Mouse (Mus musculus) spleen, adult 2 months (tissue): ENCODE measurements around the gene Prim2. TPM values are rescaled to one million over a fixed set of nuclear protein-coding genes. Genes with fewer than 3 reads are reported as not detected.

Experiments
- DNase-seq, 2 experiments: peaks; one replicate each; pipeline versions ENCODE4 v3.0.0 to v3.0.0-alpha.2; 2012 to 2021; ENCODE audit warnings: low spot score in 2 of 2, low read depth in 1 of 2
- H3K27ac ChIP-seq: fragments of 200-500 bp; 2 replicates; pipeline ENCODE4 v1.5.1; 2012; ENCODE audit warnings: low read length, inconsistent platforms; ENCODE audit not compliant: insufficient read depth
- H3K27me3 ChIP-seq: fragments of 200-500 bp; 2 replicates; pipeline ENCODE4 v1.6.1; 2012; ENCODE audit warnings: mild to moderate bottlenecking, moderate library complexity, low read length, inconsistent platforms; ENCODE audit not compliant: control insufficient read depth, insufficient read depth
- H3K36me3 ChIP-seq: fragments of 200-500 bp; 2 replicates; pipeline ENCODE4 v1.6.1; 2012; ENCODE audit warnings: mild to moderate bottlenecking, low read length, inconsistent platforms; ENCODE audit not compliant: control insufficient read depth, insufficient read depth
- H3K4me1 ChIP-seq: fragments of 200-500 bp; 2 replicates; pipeline ENCODE4 v1.6.1; 2011; ENCODE audit warnings: inconsistent platforms; ENCODE audit not compliant: control insufficient read depth, insufficient read depth, insufficient read length
- H3K4me3 ChIP-seq: fragments of 200-500 bp; 2 replicates; pipeline ENCODE4 v1.5.1; 2011; ENCODE audit warnings: mild to moderate bottlenecking, inconsistent platforms; ENCODE audit not compliant: insufficient read depth, insufficient read length; ENCODE audit errors: extremely low read depth
- CTCF ChIP-seq: fragments of 200-500 bp; IDR thresholded peaks from 2 replicates; pipeline ENCODE4 v1.5.1; 2011; ENCODE audit warnings: mild to moderate bottlenecking, inconsistent platforms; ENCODE audit not compliant: insufficient read depth, insufficient read length, insufficient replicate concordance; ENCODE audit errors: extremely low read depth
- POLR2A ChIP-seq: fragments of 200-500 bp; IDR thresholded peaks from 2 replicates; pipeline ENCODE4 v1.6.1; 2011; ENCODE audit warnings: low read depth, low read length, inconsistent platforms
- WGBS: fragments of 180-500 bp; shearing (Covaris S2); methylation state at CpG from one replicate; pipeline ENCODE4 v1.1.7; 2018; 5-methylcytosine and 5-hydroxymethylcytosine counted together
- polyA plus RNA-seq: library from polyadenylated mRNA; depleted of rRNA; stranded (reverse); fragments of >200 nt; gene quantifications from 2 replicates; pipeline ENCODE4 v1.2.3, GENCODE M21; 2012

The Prim2 gene
- polyA plus RNA-seq, 1 experiment: 2.9 TPM

- 28% methylated on average over 6 of the region's 6 CpGs for WGBS
- no peaks in the 10 kb centered on the region for H3K27me3 ChIP-seq
- H3K27ac ChIP-seq: no peak overlapping the region
- no peaks in the 10 kb centered on the region; the same call in 1 of the 2 replicates for H3K4me1 ChIP-seq
- TF ChIP-seq POLR2A (no peak), CTCF (no peak)
- DNase-seq: no peak
- H3K36me3 ChIP-seq: no peaks in the 10 kb centered on the region
- no peak overlapping the region for H3K4me3 ChIP-seq
Observed at GRCm38 (mm10) chr1:33564032-33564431, 105.6 kb downstream of the Prim2 start.

- no peak for TF ChIP-seq POLR2A
- no peak for TF ChIP-seq CTCF
- WGBS: 79% methylated on average over 3 of the region's 3 CpGs
- Histone ChIP-seq H3K27ac (no peak overlapping the region), H3K27me3 (no peaks in the 10 kb centered on the region), H3K4me3 (no peak overlapping the region), H3K4me1 (no peaks in the 10 kb centered on the region; the same call in 1 of the 2 replicates), H3K36me3 (no peaks in the 10 kb centered on the region)
- DNase-seq: no peak
Observed at GRCm38 (mm10) chr1:33563611-33564010, 106.0 kb downstream of the Prim2 start.

GRCm38 (mm10) chr1:33556638-33557037 is 113.0 kb downstream of the Prim2 start:
- Histone ChIP-seq H3K27ac (no peak overlapping the region), H3K27me3 (no peaks in the 10 kb centered on the region), H3K36me3 (no peaks in the 10 kb centered on the region), H3K4me3 (no peak overlapping the region), H3K4me1 (peaks cover 2% of the 10 kb centered on the region; the same call in 1 of the 2 replicates)
- DNase-seq: no peak
- 62% methylated on average over 4 of the region's 4 CpGs for WGBS
- TF ChIP-seq POLR2A (no peak), CTCF (no peak)

DNA sequence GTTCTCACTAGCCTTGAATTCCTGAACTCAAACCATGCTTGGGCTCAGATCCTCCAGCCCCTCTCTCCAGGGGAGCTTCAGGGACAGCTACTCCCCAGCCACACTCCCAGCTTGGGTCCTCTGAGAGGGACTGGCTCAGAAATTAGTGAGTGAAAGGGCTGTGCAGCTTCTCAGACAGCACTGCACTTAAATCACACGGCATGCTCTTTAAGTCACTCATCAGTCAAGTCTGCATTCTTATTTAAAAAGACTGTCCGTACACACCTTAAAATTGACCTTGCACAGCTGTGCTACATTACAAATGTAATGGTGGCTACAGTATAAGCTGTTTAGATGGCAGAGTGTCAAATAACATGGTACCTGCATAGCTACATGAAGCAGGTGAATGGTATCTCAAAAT is 114.0 kb downstream of the Prim2 start:
- Histone ChIP-seq H3K4me3 (no peak overlapping the region), H3K36me3 (no peaks in the 10 kb centered on the region), H3K27me3 (no peaks in the 10 kb centered on the region), H3K4me1 (peaks cover 7% of the 10 kb centered on the region; the same call in 1 of the 2 replicates), H3K27ac (no peak overlapping the region)
- DNase-seq: no peak
- WGBS: 100% methylated on average over 2 of the region's 2 CpGs
- TF ChIP-seq CTCF (no peak), POLR2A (no peak)

- WGBS: 48% methylated on average over 9 of the region's 9 CpGs
- Histone ChIP-seq H3K4me1 (peaks cover 7% of the 10 kb centered on the region; the same call in 1 of the 2 replicates), H3K4me3 (no peak overlapping the region), H3K27ac (peak overlapping the region; percentile 45; the same call in 1 of the 2 replicates), H3K27me3 (no peaks in the 10 kb centered on the region), H3K36me3 (no peaks in the 10 kb centered on the region)
- peak; percentile 32 to 36 for DNase-seq
- TF ChIP-seq CTCF (no peak), POLR2A (no peak)
Observed at GRCm38 (mm10) chr1:33551350-33551749, 118.2 kb downstream of the Prim2 start.

DNA sequence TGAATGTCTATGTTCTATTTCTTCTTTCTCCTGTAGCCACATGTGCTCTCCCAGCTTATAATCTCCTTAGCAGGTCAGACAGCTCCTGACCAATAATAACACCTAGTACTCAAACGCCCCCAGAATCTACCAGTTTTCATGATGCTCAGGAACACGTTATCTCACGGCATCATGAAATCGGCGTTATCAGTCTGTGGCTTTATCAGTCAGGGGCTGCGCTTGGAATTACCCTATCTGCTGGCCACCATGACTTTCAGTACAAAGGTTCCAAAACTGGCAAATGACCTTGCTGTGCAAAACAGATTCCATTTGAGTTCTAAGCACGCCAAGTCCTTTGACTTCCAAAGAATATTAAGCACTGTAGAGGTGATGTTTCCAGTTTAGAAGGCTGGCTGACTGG is 127.9 kb downstream of the Prim2 start:
- H3K4me1 ChIP-seq: no peaks in the 10 kb centered on the region
- no peak overlapping the region for H3K27ac ChIP-seq
- no peak for DNase-seq
- no peaks in the 10 kb centered on the region for H3K27me3 ChIP-seq
- TF ChIP-seq CTCF (no peak), POLR2A (no peak)
- WGBS: 95% methylated on average over 7 of the region's 7 CpGs
- H3K36me3 ChIP-seq: no peaks in the 10 kb centered on the region; the same call in 1 of the 2 replicates
- no peak overlapping the region for H3K4me3 ChIP-seq

GRCm38 (mm10) chr1:33537948-33538347 is 131.6 kb downstream of the Prim2 start:
- no peaks in the 10 kb centered on the region for H3K27me3 ChIP-seq
- no peak overlapping the region for H3K4me3 ChIP-seq
- no peak overlapping the region for H3K27ac ChIP-seq
- TF ChIP-seq POLR2A (no peak), CTCF (no peak)
- DNase-seq: no peak
- H3K36me3 ChIP-seq: no peaks in the 10 kb centered on the region; the same call in 1 of the 2 replicates
- H3K4me1 ChIP-seq: no peaks in the 10 kb centered on the region
